ENCODE assay signal across 15 mouse cellular contexts in genomic region chr16:55852515-55852914, GRCm38 (mm10). TPM values are rescaled to one million over a fixed set of nuclear protein-coding genes. Genes with fewer than 3 reads are reported as not detected.
DNase-seq lines count a peak whose midpoint lies in the region; ATAC-seq lines count a peak whose summit lies in the region.
"Had no signal": no experiment of that assay in that cellular context is flagged by ENCODE, and none has a peak within 500 bp of the region (broad histone marks: within the 10 kb centered on the region; RNA-seq: fewer than 3 reads in every experiment).

No protein-coding gene starts in this region.

- H3K4me1 ChIP-seq in forebrain, embryonic 12.5 days, result no peaks in the 10 kb centered on the region
- H3K4me1 ChIP-seq in forebrain, embryonic 11.5 days (replicated peaks; ENCODE audit: control insufficient read depth, insufficient read depth, low read length), result no peaks in the 10 kb centered on the region
- H3K4me1 ChIP-seq in kidney, embryonic 16.5 days (ENCODE audit: insufficient read depth, low read length), result no peaks in the 10 kb centered on the region
- no peaks in the 10 kb centered on the region for H3K4me1 ChIP-seq in forebrain, embryonic 14.5 days (ENCODE audit: control insufficient read depth, insufficient read depth, low read length)
- H3K4me1 ChIP-seq in midbrain, embryonic 15.5 days, result no peaks in the 10 kb centered on the region
- H3K4me1 ChIP-seq: embryonic facial prominence, embryonic 13.5 days; limb, embryonic 12.5 days; stomach, embryonic 15.5 days had no signal

- no peaks in the 10 kb centered on the region for H3K27me3 ChIP-seq in forebrain, embryonic 12.5 days
- no peaks in the 10 kb centered on the region for H3K27me3 ChIP-seq in forebrain, embryonic 11.5 days (ENCODE audit: control insufficient read depth, insufficient read depth, low read length)
- H3K27me3 ChIP-seq in kidney, embryonic 16.5 days (ENCODE audit: insufficient read depth, low read length), result no peaks in the 10 kb centered on the region
- H3K27me3 ChIP-seq in forebrain, embryonic 14.5 days (replicated peaks; ENCODE audit: control insufficient read depth, insufficient read depth, low read length), result no peaks in the 10 kb centered on the region
- H3K27me3 ChIP-seq in midbrain, embryonic 15.5 days (replicated peaks), result no peaks in the 10 kb centered on the region
- H3K27me3 ChIP-seq: CH12.LX; embryonic facial prominence, embryonic 13.5 days; limb, embryonic 12.5 days; stomach, embryonic 15.5 days had no signal

- H3K27ac ChIP-seq in forebrain, embryonic 12.5 days, result no peak overlapping the region
- H3K27ac ChIP-seq in forebrain, embryonic 11.5 days (ENCODE audit: low read depth, low read length), result no peak overlapping the region
- H3K27ac ChIP-seq in kidney, embryonic 16.5 days (ENCODE audit: low read length), result no peak overlapping the region
- no peak overlapping the region for H3K27ac ChIP-seq in forebrain, embryonic 14.5 days (ENCODE audit: low read depth, low read length)
- H3K27ac ChIP-seq in midbrain, embryonic 15.5 days, result no peak overlapping the region
- H3K27ac ChIP-seq: embryonic facial prominence, embryonic 13.5 days; gastrocnemius, adult 2 months; limb, embryonic 12.5 days; liver, embryonic 14.5 days; stomach, embryonic 15.5 days had no signal

- no peak overlapping the region for H3K9ac ChIP-seq in forebrain, embryonic 12.5 days
- no peak overlapping the region for H3K9ac ChIP-seq in forebrain, embryonic 11.5 days (ENCODE audit: low read length)
- H3K9ac ChIP-seq in kidney, embryonic 16.5 days (replicated peaks; ENCODE audit: low read length), result no peak overlapping the region
- H3K9ac ChIP-seq in forebrain, embryonic 14.5 days (ENCODE audit: low read length), result no peak overlapping the region
- no peak overlapping the region for H3K9ac ChIP-seq in midbrain, embryonic 15.5 days
- H3K9ac ChIP-seq: embryonic facial prominence, embryonic 13.5 days; limb, embryonic 12.5 days; liver, embryonic 14.5 days; stomach, embryonic 15.5 days had no signal

- H3K9me3 ChIP-seq in forebrain, embryonic 12.5 days, result no peaks in the 10 kb centered on the region
- no peaks in the 10 kb centered on the region for H3K9me3 ChIP-seq in forebrain, embryonic 11.5 days (ENCODE audit: control insufficient read depth, low read length)
- H3K9me3 ChIP-seq in kidney, embryonic 16.5 days (ENCODE audit: low read length), result no peaks in the 10 kb centered on the region
- no peaks in the 10 kb centered on the region for H3K9me3 ChIP-seq in forebrain, embryonic 14.5 days (replicated peaks; ENCODE audit: control insufficient read depth, low read length)
- no peaks in the 10 kb centered on the region for H3K9me3 ChIP-seq in midbrain, embryonic 15.5 days
- H3K9me3 ChIP-seq: embryonic facial prominence, embryonic 13.5 days; limb, embryonic 12.5 days; stomach, embryonic 15.5 days had no signal

- DNase-seq in forebrain, embryonic 11.5 days (ENCODE audit: low spot score), result no peak
- DNase-seq in kidney, postnatal 4 days, result no peak
- DNase-seq in forebrain, embryonic 14.5 days (ENCODE audit: low spot score), result no peak
- DNase-seq in cerebellum, postnatal 4 days (ENCODE audit: low spot score in 2 of 2), result no peak

- H3K36me3 ChIP-seq in forebrain, embryonic 12.5 days (replicated peaks), result no peaks in the 10 kb centered on the region
- H3K36me3 ChIP-seq in forebrain, embryonic 11.5 days (ENCODE audit: control insufficient read depth, insufficient read depth, low read length), result no peaks in the 10 kb centered on the region
- H3K36me3 ChIP-seq in kidney, embryonic 16.5 days (ENCODE audit: insufficient read depth, low read length), result peaks cover 9% of the 10 kb centered on the region; the same call in 1 of the 2 replicates
- 0 out of 2 replicates have a peak, but pooled peaks cover 3% of the 10 kb centered on the region for H3K36me3 ChIP-seq in forebrain, embryonic 14.5 days (ENCODE audit: control insufficient read depth, insufficient read depth, low read length)
- H3K36me3 ChIP-seq in midbrain, embryonic 15.5 days (replicated peaks), result no peaks in the 10 kb centered on the region
- H3K36me3 ChIP-seq: stomach, embryonic 15.5 days had no signal

- H3K4me2 ChIP-seq in forebrain, embryonic 12.5 days, result no peak overlapping the region
- no peak overlapping the region for H3K4me2 ChIP-seq in forebrain, embryonic 11.5 days (ENCODE audit: low read depth, low read length, severe bottlenecking)
- no peak overlapping the region for H3K4me2 ChIP-seq in kidney, embryonic 16.5 days (replicated peaks; ENCODE audit: low read depth, low read length)
- H3K4me2 ChIP-seq in forebrain, embryonic 14.5 days (ENCODE audit: low read length), result no peak overlapping the region
- no peak overlapping the region for H3K4me2 ChIP-seq in midbrain, embryonic 15.5 days
- H3K4me2 ChIP-seq: embryonic facial prominence, embryonic 13.5 days; limb, embryonic 12.5 days; stomach, embryonic 15.5 days had no signal

- H3K4me3 ChIP-seq in forebrain, embryonic 12.5 days (replicated peaks), result no peak overlapping the region
- no peak overlapping the region for H3K4me3 ChIP-seq in forebrain, embryonic 11.5 days (ENCODE audit: low read depth, low read length)
- no peak overlapping the region for H3K4me3 ChIP-seq in kidney, embryonic 16.5 days (ENCODE audit: low read length)
- H3K4me3 ChIP-seq in forebrain, embryonic 14.5 days (ENCODE audit: low read depth, low read length), result no peak overlapping the region
- H3K4me3 ChIP-seq in midbrain, embryonic 15.5 days, result no peak overlapping the region
- H3K4me3 ChIP-seq: embryonic facial prominence, embryonic 13.5 days; gastrocnemius, adult 2 months; limb, embryonic 12.5 days; myocyte; stomach, embryonic 15.5 days had no signal

- ATAC-seq in forebrain, embryonic 12.5 days (ENCODE audit: low FRiP score), result peak; percentile 58; the same call in 1 of the 2 replicates
- no peak for ATAC-seq in forebrain, embryonic 11.5 days (replicated peaks; ENCODE audit: low FRiP score)
- 0 out of 2 replicates have a peak, but pooled peaks have one; percentile 55 for ATAC-seq in kidney, embryonic 16.5 days (ENCODE audit: low FRiP score, low TSS enrichment)
- ATAC-seq in forebrain, embryonic 14.5 days, result 0 out of 2 replicates have a peak, but pooled peaks have one; percentile 17
- peak; percentile 45; the same call in 1 of the 2 replicates for ATAC-seq in midbrain, embryonic 15.5 days (replicated peaks)
- no peak for ATAC-seq in CD4-positive, CD25-positive, alpha-beta regulatory T cell, adult 4 months

- 59% methylated on average over 4 of the region's 4 CpGs for WGBS in forebrain, embryonic 12.5 days
- WGBS in forebrain, embryonic 11.5 days, result 51% methylated on average over 4 of the region's 4 CpGs
- WGBS in kidney, embryonic 16.5 days, result 27% methylated on average over 4 of the region's 4 CpGs
- 50% methylated on average over 4 of the region's 4 CpGs for WGBS in forebrain, embryonic 14.5 days
- WGBS in midbrain, embryonic 15.5 days, result 36% methylated on average over 4 of the region's 4 CpGs

RNA-seq across cellular contexts. Expression of gene Nfkbiz, which starts 13.8 kb away (rescaled TPM):
- 1.5 and 1.8 TPM in 2 replicates for polyA plus RNA-seq in forebrain, embryonic 12.5 days (2016; fragmentation: Nextera tagmentation; extraction: Ambion mirVana)
- 1.9 and 2.3 TPM in 2 replicates for polyA plus RNA-seq in forebrain, embryonic 11.5 days (2014; fragmentation: Nextera tagmentation; extraction: Ambion mirVana)
- 4.5 and 5.1 TPM in 2 replicates for polyA plus RNA-seq in kidney, embryonic 16.5 days (2015; fragmentation: Nextera tagmentation; extraction: Ambion mirVana)
- 0.99 and 1.3 TPM in 2 replicates for polyA plus RNA-seq in forebrain, embryonic 14.5 days (2014; fragmentation: Nextera tagmentation; extraction: Ambion mirVana)
- polyA plus RNA-seq in midbrain, embryonic 15.5 days (2015; fragmentation: Nextera tagmentation; extraction: Ambion mirVana), result 0.96 and 1.3 TPM in 2 replicates
- polyA plus RNA-seq in CD4-positive, CD25-positive, alpha-beta regulatory T cell, adult 4 months (2017; shearing (Covaris generic)), result 10 to 100 TPM; 33.2 to 39.6 TPM

RNA-seq across cellular contexts. Expression of gene Nxpe3, which starts 42.6 kb away (rescaled TPM):
- 0.87 and 0.93 TPM in 2 replicates for polyA plus RNA-seq in forebrain, embryonic 12.5 days (2016; fragmentation: Nextera tagmentation; extraction: Ambion mirVana)
- polyA plus RNA-seq in forebrain, embryonic 11.5 days (2014; fragmentation: Nextera tagmentation; extraction: Ambion mirVana), result 1.00 and 1.2 TPM in 2 replicates
- 2.1 and 2.2 TPM in 2 replicates for polyA plus RNA-seq in kidney, embryonic 16.5 days (2015; fragmentation: Nextera tagmentation; extraction: Ambion mirVana)
- 1.3 and 1.5 TPM in 2 replicates for polyA plus RNA-seq in forebrain, embryonic 14.5 days (2014; fragmentation: Nextera tagmentation; extraction: Ambion mirVana)
- 1.3 and 1.5 TPM in 2 replicates for polyA plus RNA-seq in midbrain, embryonic 15.5 days (2015; fragmentation: Nextera tagmentation; extraction: Ambion mirVana)
- 10 to 100 TPM; 13.6 to 27.9 TPM for polyA plus RNA-seq in CD4-positive, CD25-positive, alpha-beta regulatory T cell, adult 4 months (2017; shearing (Covaris generic))

Comparison
In these comparisons a context has a peak if more than half of its experiments do, and no peak if none do; other contexts are left out.
1. ATAC-seq: peak in forebrain, embryonic 12.5 days (single experiment), kidney, embryonic 16.5 days (single experiment), forebrain, embryonic 14.5 days (single experiment) and midbrain, embryonic 15.5 days (single experiment); none in forebrain, embryonic 11.5 days (single experiment) and CD4-positive, CD25-positive, alpha-beta regulatory T cell, adult 4 months (single experiment).